Comparison of ENCODE assay signal across 7 mouse cellular contexts in the genomic region with DNA sequence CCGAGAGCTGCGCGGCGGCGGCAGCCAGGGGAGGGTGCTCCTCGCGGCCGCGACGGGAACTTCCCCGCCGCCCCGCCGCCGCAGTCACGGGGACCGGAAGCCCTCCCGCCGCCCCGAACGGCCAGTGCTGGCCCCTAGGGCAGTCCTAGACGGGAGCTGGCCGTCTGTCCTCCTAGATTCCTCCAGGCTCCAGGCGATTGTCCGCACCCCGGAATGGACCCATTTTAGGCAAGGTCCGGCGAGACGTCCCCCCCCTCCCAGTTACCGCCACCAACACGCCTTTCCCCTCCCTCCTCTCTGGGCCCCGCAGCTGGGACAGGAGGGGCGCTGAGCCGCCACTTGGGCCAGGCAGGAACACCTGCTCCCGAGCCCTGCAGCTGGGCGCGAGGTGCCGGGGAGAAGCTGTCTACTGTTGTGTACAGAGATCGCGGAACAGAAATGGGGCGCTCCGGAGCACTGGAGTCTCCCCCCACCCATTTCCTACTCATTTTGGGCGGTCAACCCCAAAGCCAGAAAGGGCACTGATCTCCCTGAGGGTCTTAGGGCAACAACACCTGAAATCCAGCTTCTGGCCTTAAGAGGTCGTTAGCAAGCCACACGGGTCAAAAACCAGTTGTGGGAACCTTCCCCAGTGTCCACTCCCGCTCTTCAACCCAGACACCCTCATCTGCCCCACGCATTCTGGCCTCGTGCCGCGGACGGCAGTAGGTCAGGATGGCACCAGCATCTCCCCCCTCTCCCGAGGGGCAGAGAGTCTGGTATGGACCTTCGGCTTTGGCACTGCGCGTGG.
DNase-seq lines count a peak whose midpoint lies in the region; ATAC-seq and TF ChIP-seq lines count a peak whose summit lies in the region.

No protein-coding gene starts in this region.

- H3K79me2 ChIP-seq in CH12.LX (replicated peaks; ENCODE audit: control insufficient read depth, extremely low read depth, insufficient read depth, poor library complexity, severe bottlenecking) = peaks cover 30% of the 10 kb centered on the region

- peak overlapping the region; percentile 52 to 67 (median 52) for H3K4me3 ChIP-seq in CH12.LX (replicated peaks in 1 of 3; ENCODE audit: low read depth in 2 of 3, low read length in 2 of 3, poor library complexity in 1 of 3)
- peak overlapping the region; percentile 64 for H3K4me3 ChIP-seq in forebrain, embryonic 10.5 days

- no peak for TF ChIP-seq CTCF in CH12.LX (conservative IDR thresholded peaks at IDR 0.05 in 1 of 2, IDR thresholded peaks at IDR 0.05 in 1 of 2; ENCODE audit: low read depth in 2 of 2, low read length in 2 of 2)

- peaks cover 9 to 14% of the 10 kb centered on the region in 2 experiments for H3K4me1 ChIP-seq in CH12.LX (ENCODE audit: control insufficient read depth in 1 of 2, insufficient read depth in 2 of 2)
- peaks cover 97% of the 10 kb centered on the region for H3K4me1 ChIP-seq in forebrain, embryonic 10.5 days

- peak overlapping the region; percentile 56 for H3K4me2 ChIP-seq in CH12.LX (ENCODE audit: insufficient read depth, low read depth, poor library complexity, severe bottlenecking)

- H3K9ac ChIP-seq in CH12.LX (ENCODE audit: insufficient read depth, low read depth) = peak overlapping the region; percentile 84

- peak overlapping the region; percentile 97 for H3K27ac ChIP-seq in CH12.LX (ENCODE audit: insufficient read depth, low read depth)
- peak overlapping the region; percentile 91 for H3K27ac ChIP-seq in forebrain, embryonic 10.5 days

- peak; percentile 27 for DNase-seq in CH12.LX (ENCODE audit: extremely low read depth)
- DNase-seq in adrenal gland, adult (ENCODE audit: inconsistent age in 2 of 2, low spot score in 1 of 2) = peak; percentile 75 to 85
- peak; percentile 35 for DNase-seq in forebrain, embryonic 10.5 days (ENCODE audit: extremely low spot score, low spot score)
- DNase-seq in heart, postnatal 14 days = peak; percentile 68 to 70
- peak; percentile 13 for DNase-seq in layer of hippocampus, adult 9-11 months
- peak; percentile 45 to 54 for DNase-seq in spleen, postnatal 36 days (ENCODE audit: low spot score in 2 of 2)

- intact Hi-C loops in heart, postnatal 14 days (cut with DNase I) = loop anchor here (2.0 kb wide), 1 partner anchor 47 kb away; no protein-coding TSS in a partner anchor

- TF ChIP-seq EP300 in CH12.LX (IDR thresholded peaks at IDR 0.05; ENCODE audit: low read length) = no peak

- 4% methylated on average over 53 of the region's 55 CpGs for WGBS in forebrain, embryonic 10.5 days

- no peak; the same call in 1 of the 2 replicates for TF ChIP-seq RAD21 in CH12.LX (IDR thresholded peaks at IDR 0.05; ENCODE audit: low read depth, low read length)

- in situ Hi-C loops in CH12.LX (cut with MboI; ENCODE audit: low pct_ligation_motif_present, low pct_unique_long_range_greater_than_20kb, low sequenced_read_pairs) = loop anchor here (5.0 kb wide), 1 partner anchor 40 kb away; no protein-coding TSS in a partner anchor

- dilution Hi-C loops in CH12.LX (cut with MboI; ENCODE audit: extremely low pct_ligation_motif_present, extremely low pct_unique_long_range_greater_than_20kb, low sequenced_read_pairs) = no loop called here

- TF ChIP-seq POLR2A in CH12.LX (IDR thresholded peaks at IDR 0.05; ENCODE audit: low read depth, low read length) = no peak; the same call in 1 of the 2 replicates

- ATAC-seq in megakaryocyte, adult 5-6 weeks (ENCODE audit: poor library complexity, severe bottlenecking) = peak; percentile 53

- H3K27me3 ChIP-seq in CH12.LX (replicated peaks) = no peaks in the 10 kb centered on the region
- peaks cover 100% of the 10 kb centered on the region for H3K27me3 ChIP-seq in forebrain, embryonic 10.5 days (ENCODE audit: poor library complexity, severe bottlenecking)

- peaks cover 6% of the 10 kb centered on the region for H3K9me3 ChIP-seq in CH12.LX (replicated peaks; ENCODE audit: low read length)
- H3K9me3 ChIP-seq in forebrain, embryonic 10.5 days = no peaks in the 10 kb centered on the region

- H3K36me3 ChIP-seq in CH12.LX (replicated peaks in 1 of 2; ENCODE audit: control insufficient read depth in 1 of 2, insufficient read depth in 1 of 2, low read length in 1 of 2) = no peaks in the 10 kb centered on the region
- no peaks in the 10 kb centered on the region for H3K36me3 ChIP-seq in forebrain, embryonic 10.5 days (replicated peaks)

TF ChIP-seq in CH12.LX, 34 proteins besides CTCF, POLR2A, EP300 and RAD21:
- TF ChIP-seq UBTF (IDR thresholded peaks at IDR 0.05; ENCODE audit: low read depth, low read length) (no peak; the same call in 1 of the 2 replicates), RCOR1 (conservative IDR thresholded peaks at IDR 0.05; ENCODE audit: low read depth, low read length) (no peak), MEF2A (IDR thresholded peaks at IDR 0.05; ENCODE audit: borderline replicate concordance, low read depth, low read length) (no peak), NELFE (IDR thresholded peaks at IDR 0.05; ENCODE audit: low read depth, low read length) (0 out of 2 replicates have a peak, but pooled peaks have one; percentile 8), BHLHE40 (IDR thresholded peaks at IDR 0.05; ENCODE audit: low read depth, low read length) (peak; percentile 1; the same call in 1 of the 2 replicates)

Comparison
In these comparisons a context has a peak if more than half of its experiments do, and no peak if none do; other contexts are left out.
1. Peak in every context shown above with its lines: DNase-seq, ATAC-seq, H3K4me3 ChIP-seq and H3K27ac ChIP-seq.
2. DNase-seq: peak in every context shown above with its lines; median percentile 80 in adrenal gland, adult; 69 in heart, postnatal 14 days; 50 in spleen, postnatal 36 days; 35 in forebrain, embryonic 10.5 days; 27 in CH12.LX; 13 in layer of hippocampus, adult 9-11 months.